Mouse (Mus musculus): ENCODE results near the gene Ints5.

GRCm38 (mm10) chr19:8914212-8914611 lies 21.4 kb downstream of the Ints5 start:
- TF ChIP-seq USF1 (IDR thresholded peaks at IDR 0.05; ENCODE audit: low read depth) (no peak), CEBPB (IDR thresholded peaks at IDR 0.05; ENCODE audit: low read depth) (no peak), MYOD1 (IDR thresholded peaks at IDR 0.05; ENCODE audit: control insufficient read depth, insufficient read length, low read depth) (no peak), MAX (IDR thresholded peaks at IDR 0.05) (no peak), CTCF (IDR thresholded peaks at IDR 0.05; ENCODE audit: control insufficient read depth, insufficient read depth, insufficient read length) (no peak), FOSL1 (IDR thresholded peaks at IDR 0.05; ENCODE audit: insufficient read depth, low read length, poor library complexity, severe bottlenecking) (no peak), MYOG (IDR thresholded peaks at IDR 0.05; ENCODE audit: control insufficient read depth, extremely low read depth, insufficient read length) (no peak)
